Mouse (Mus musculus) thymus, adult 2 months (tissue): ENCODE measurements around the gene Esyt1. TPM values are rescaled to one million over a fixed set of nuclear protein-coding genes. Genes with fewer than 3 reads are reported as not detected.
"Not testable (repeated sequence)": the region's sequence is repeated elsewhere in the genome, so short reads cannot be mapped to it uniquely, and the experiment has no call there.

ENCODE experiments used
- DNase-seq: peaks from one replicate; pipeline ENCODE4 v3.0.0; 2021
- H3K27ac ChIP-seq: fragments of 200-500 bp; 2 replicates; pipeline ENCODE4 v1.5.1; 2012; ENCODE audit warnings: low read length, control low read depth; ENCODE audit not compliant: control insufficient read depth, insufficient read depth
- H3K27me3 ChIP-seq: fragments of 200-500 bp; 2 replicates; pipeline ENCODE4 v1.6.1; 2012; ENCODE audit warnings: mild to moderate bottlenecking, low read length, moderate library complexity, mixed read lengths; ENCODE audit not compliant: control insufficient read depth, insufficient read depth
- H3K36me3 ChIP-seq: fragments of 200-500 bp; 2 replicates; pipeline ENCODE4 v1.6.1; 2012; ENCODE audit warnings: mild to moderate bottlenecking, low read length, moderate library complexity; ENCODE audit not compliant: control insufficient read depth, insufficient read depth
- H3K4me1 ChIP-seq: fragments of 200-500 bp; replicated peaks from 2 replicates; pipeline ENCODE4 v1.6.1; 2012; ENCODE audit warnings: low read length; ENCODE audit not compliant: control insufficient read depth, insufficient read depth
- H3K4me3 ChIP-seq: fragments of 200-500 bp; 2 replicates; pipeline ENCODE4 v1.5.1; 2012; ENCODE audit warnings: mild to moderate bottlenecking, low read length, control low read depth, moderate library complexity; ENCODE audit not compliant: control insufficient read depth, insufficient read depth
- CTCF ChIP-seq: fragments of 200-500 bp; IDR thresholded peaks from 2 replicates; pipeline ENCODE4 v1.5.1; 2012; ENCODE audit warnings: mild to moderate bottlenecking, control low read depth, low read length, moderate library complexity, borderline replicate concordance; ENCODE audit not compliant: control insufficient read depth, poor library complexity, insufficient read depth; ENCODE audit errors: extremely low read depth
- POLR2A ChIP-seq: fragments of 200-500 bp; IDR thresholded peaks from 2 replicates; pipeline ENCODE4 v1.6.1; 2012; ENCODE audit warnings: mild to moderate bottlenecking, low read length, control low read depth, moderate library complexity; ENCODE audit not compliant: control insufficient read depth, poor library complexity, insufficient read depth; ENCODE audit errors: extremely low read depth
- WGBS: fragments of 180-500 bp; shearing (Covaris S2); methylation state at CpG from one replicate; pipeline ENCODE4 v1.1.7; 2018; 5-methylcytosine and 5-hydroxymethylcytosine counted together
- polyA plus RNA-seq: library from polyadenylated mRNA; depleted of rRNA; stranded (reverse); fragments of >200 nt; gene quantifications from 2 replicates; pipeline ENCODE4 v1.2.3, GENCODE M21; 2012

Esyt1 gene
- polyA plus RNA-seq, 1 experiment, result 146 TPM

- no peak overlapping the region for H3K27ac ChIP-seq
- H3K36me3 ChIP-seq, result peaks cover 10% of the 10 kb centered on the region
- no peaks in the 10 kb centered on the region for H3K27me3 ChIP-seq
- TF ChIP-seq POLR2A, result no peak
- no peak overlapping the region for H3K4me3 ChIP-seq
- H3K4me1 ChIP-seq, result peaks cover 12% of the 10 kb centered on the region
- 96% methylated on average over 14 of the region's 14 CpGs for WGBS
- DNase-seq, result no peak
Measured at GRCm38 (mm10) chr10:128505974-128506373, 19.7 kb downstream of the Esyt1 start.

GRCm38 (mm10) chr10:128505371-128505667 lies 20.4 kb downstream of the Esyt1 start:
- not testable (repeated sequence) for H3K36me3 ChIP-seq, H3K27me3 ChIP-seq, DNase-seq, H3K4me3 ChIP-seq, H3K27ac ChIP-seq
- WGBS, result 65% methylated on average over 5 of the region's 5 CpGs
- peaks cover 12% of the 10 kb centered on the region for H3K4me1 ChIP-seq

- H3K4me1 ChIP-seq, result peaks cover 12% of the 10 kb centered on the region
- H3K27me3 ChIP-seq, result no peaks in the 10 kb centered on the region
- peaks cover 5% of the 10 kb centered on the region for H3K36me3 ChIP-seq
- peak; percentile 30 for DNase-seq
- no peak overlapping the region for H3K4me3 ChIP-seq
- peak overlapping the region; percentile 46 for H3K27ac ChIP-seq
- TF ChIP-seq POLR2A (no peak), CTCF (no peak)
- WGBS, result 3% methylated on average over 9 of the region's 9 CpGs
Measured at GRCm38 (mm10) chr10:128504641-128505370, 20.9 kb downstream of the Esyt1 start.

GRCm38 (mm10) chr10:128504012-128504411 lies 21.7 kb downstream of the Esyt1 start:
- no peak for DNase-seq
- H3K36me3 ChIP-seq, result no peaks in the 10 kb centered on the region
- no peak overlapping the region for H3K4me3 ChIP-seq
- peak overlapping the region; percentile 46; the same call in 1 of the 2 replicates for H3K27ac ChIP-seq
- H3K4me1 ChIP-seq, result peaks cover 14% of the 10 kb centered on the region
- no peak for TF ChIP-seq POLR2A
- TF ChIP-seq CTCF, result no peak
- 39% methylated on average over 3 of the region's 3 CpGs for WGBS
- H3K27me3 ChIP-seq, result no peaks in the 10 kb centered on the region

- H3K4me3 ChIP-seq, result no peak overlapping the region
- no peaks in the 10 kb centered on the region for H3K36me3 ChIP-seq
- H3K4me1 ChIP-seq, result peaks cover 14% of the 10 kb centered on the region
- TF ChIP-seq CTCF (no peak), POLR2A (no peak)
- H3K27ac ChIP-seq, result no peak overlapping the region
- no peak for DNase-seq
- 79% methylated on average over 8 of the region's 8 CpGs for WGBS
- no peaks in the 10 kb centered on the region for H3K27me3 ChIP-seq
Measured at GRCm38 (mm10) chr10:128503532-128503931, 22.1 kb downstream of the Esyt1 start.

- no peak for DNase-seq
- H3K4me3 ChIP-seq, result no peak overlapping the region
- no peaks in the 10 kb centered on the region for H3K27me3 ChIP-seq
- no peak overlapping the region for H3K27ac ChIP-seq
- H3K4me1 ChIP-seq, result peaks cover 18% of the 10 kb centered on the region
- WGBS, result 93% methylated on average over 5 of the region's 5 CpGs
- H3K36me3 ChIP-seq, result no peaks in the 10 kb centered on the region
- TF ChIP-seq POLR2A, result no peak
- TF ChIP-seq CTCF, result no peak
Measured at GRCm38 (mm10) chr10:128502341-128502740, 23.3 kb downstream of the Esyt1 start.

GRCm38 (mm10) chr10:128499116-128499671 lies 26.5 kb downstream of the Esyt1 start:
- no peak for TF ChIP-seq POLR2A
- TF ChIP-seq CTCF, result no peak
- H3K4me3 ChIP-seq, result peak overlapping the region; percentile 57
- peak overlapping the region; percentile 93 for H3K27ac ChIP-seq
- peak; percentile 41 for DNase-seq
- under 1% methylated on average over 21 of the region's 21 CpGs for WGBS
- no peaks in the 10 kb centered on the region for H3K36me3 ChIP-seq
- peaks cover 23% of the 10 kb centered on the region for H3K4me1 ChIP-seq
- no peaks in the 10 kb centered on the region for H3K27me3 ChIP-seq

GRCm38 (mm10) chr10:128498590-128498989 lies 27.1 kb downstream of the Esyt1 start, which contains the start of gene Myl6b:
Gene Myl6b (minus strand): TSS chr10:128498685.
- Histone ChIP-seq H3K36me3 (no peaks in the 10 kb centered on the region), H3K4me3 (peak within 1 kb of the TSS; percentile 57), H3K27me3 (no peaks in the 10 kb centered on the region), H3K4me1 (peaks cover 19% of the 10 kb centered on the region), H3K27ac (peak within 1 kb of the TSS; percentile 93)
- TF ChIP-seq CTCF (0 out of 2 replicates have a peak, but pooled peaks have one; percentile 43), POLR2A (peak; percentile 46; the same call in 1 of the 2 replicates)
- DNase-seq, result peak; percentile 95
- WGBS, result under 1% methylated on average over 27 of the region's 27 CpGs
